36 mouse cellular contexts compared by ENCODE assay signal in the genomic region with DNA sequence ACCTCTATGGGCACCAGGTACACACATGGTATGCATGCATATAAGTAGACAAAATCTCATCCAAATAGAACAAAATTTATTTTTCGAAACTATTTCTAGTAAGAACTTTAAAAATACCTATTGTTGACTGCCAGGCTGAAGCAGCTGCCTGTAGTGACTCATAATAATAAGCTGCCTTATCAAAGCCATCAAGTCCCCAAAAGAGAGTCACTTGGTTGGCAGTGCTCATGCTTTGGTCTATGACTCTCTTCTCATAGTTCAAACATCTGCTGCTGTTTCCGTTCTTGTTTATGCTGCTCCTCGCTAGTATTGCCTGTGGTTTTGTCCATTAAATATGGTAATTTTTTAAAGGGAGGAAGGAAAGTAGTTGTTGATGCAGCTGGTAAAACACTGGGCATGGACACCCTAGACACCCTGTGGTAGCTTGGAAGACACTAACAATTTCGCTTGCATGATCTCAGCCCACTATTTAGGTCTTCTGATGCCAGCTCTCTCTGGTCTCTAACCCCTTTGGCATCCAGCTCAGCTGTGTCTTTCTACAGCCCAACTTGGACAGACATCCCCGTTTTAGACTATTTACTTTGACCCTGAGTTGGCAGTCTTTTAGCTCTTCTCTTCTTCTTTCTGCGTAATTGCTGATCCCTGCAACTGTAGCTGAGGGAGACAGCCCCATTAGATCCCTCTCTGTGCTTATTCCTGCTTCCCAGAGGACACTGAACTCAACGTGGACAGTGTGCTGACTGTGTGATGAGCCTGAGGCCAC. TPM values are rescaled to one million over a fixed set of nuclear protein-coding genes. Genes with fewer than 3 reads are reported as not detected.
"Had no signal": no experiment of that assay in that cellular context is flagged by ENCODE, and none has a peak within 500 bp of the region (broad histone marks: within the 10 kb centered on the region; RNA-seq: fewer than 3 reads in every experiment).

No protein-coding gene starts in this region.

- DNase-seq: gastrocnemius, postnatal 14 days; gastrocnemius, postnatal 36 days; heart, adult 2 months; heart, postnatal 10 days; heart, postnatal 36 days; kidney, adult 18-20 months; kidney, adult 8-10 months; kidney, postnatal 10 days; kidney, postnatal 25 days; kidney, postnatal 4 days; liver; liver, embryonic 13.5 days had no signal

- H3K4me3 ChIP-seq: heart, adult 2 months; heart, embryonic 12.5 days; hindbrain, embryonic 13.5 days; hindbrain, embryonic 15.5 days; intestine, embryonic 15.5 days; layer of hippocampus, adult 2 months; left cerebral cortex, adult 2 months; limb, embryonic 10.5 days; limb, embryonic 12.5 days; liver, embryonic 13.5 days; liver, embryonic 15.5 days had no signal

- ATAC-seq: hindbrain, postnatal 0 days; intestine, embryonic 15.5 days; intestine, postnatal 0 days had no signal

- H3K36me3 ChIP-seq: hindbrain, embryonic 13.5 days; hindbrain, embryonic 15.5 days; intestine, embryonic 15.5 days; limb, embryonic 10.5 days; limb, embryonic 12.5 days; liver, embryonic 13.5 days; liver, embryonic 15.5 days had no signal

- H3K4me2 ChIP-seq: heart, embryonic 12.5 days; hindbrain, embryonic 13.5 days; hindbrain, embryonic 15.5 days; intestine, embryonic 15.5 days; limb, embryonic 12.5 days; liver, embryonic 11.5 days; liver, embryonic 13.5 days; liver, embryonic 15.5 days had no signal

- H3K27me3 ChIP-seq: heart, embryonic 12.5 days; hindbrain, embryonic 13.5 days; hindbrain, embryonic 15.5 days; intestine, embryonic 15.5 days; limb, embryonic 12.5 days; liver, embryonic 13.5 days; liver, embryonic 15.5 days had no signal

RNA-seq across cellular contexts. Expression of gene Wdr64, which starts 24.6 kb away (rescaled TPM):
- total RNA-seq: gastrocnemius, adult 18-20 months; gastrocnemius, adult 8-10 months; gastrocnemius, postnatal 14 days; gastrocnemius, postnatal 36 days; heart, adult 2 months; heart, postnatal 10 days; heart, postnatal 36 days; hematopoietic stem cell, adult 5-6 weeks; hindbrain, postnatal 0 days; layer of hippocampus, adult 2 months; layer of hippocampus, postnatal 10 days; layer of hippocampus, postnatal 25 days; left cerebral cortex, adult 2 months; left cerebral cortex, postnatal 36 days had no signal
- polyA plus RNA-seq: heart, adult 2 months; heart, embryonic 12.5 days; heart, embryonic 14.5 days; heart, embryonic 16.5 days; hindbrain, embryonic 13.5 days; hindbrain, embryonic 15.5 days; hindbrain, postnatal 0 days; intestine, embryonic 15.5 days; intestine, postnatal 0 days; kidney, embryonic 14.5 days; kidney, embryonic 16.5 days; limb, embryonic 10.5 days; limb, embryonic 12.5 days; limb, embryonic 14.5 days; liver, embryonic 11.5 days; liver, embryonic 13.5 days; liver, embryonic 15.5 days had no signal

RNA-seq across cellular contexts. Expression of gene Kmo, which starts 53.6 kb away (rescaled TPM):
- total RNA-seq: layer of hippocampus, postnatal 10 days; layer of hippocampus, postnatal 25 days; left cerebral cortex, postnatal 14 days had no signal
- polyA plus RNA-seq: hindbrain, embryonic 15.5 days; kidney, embryonic 14.5 days; limb, embryonic 10.5 days had no signal
